ENCODE assay signal across 28 mouse cellular contexts in the genomic region with DNA sequence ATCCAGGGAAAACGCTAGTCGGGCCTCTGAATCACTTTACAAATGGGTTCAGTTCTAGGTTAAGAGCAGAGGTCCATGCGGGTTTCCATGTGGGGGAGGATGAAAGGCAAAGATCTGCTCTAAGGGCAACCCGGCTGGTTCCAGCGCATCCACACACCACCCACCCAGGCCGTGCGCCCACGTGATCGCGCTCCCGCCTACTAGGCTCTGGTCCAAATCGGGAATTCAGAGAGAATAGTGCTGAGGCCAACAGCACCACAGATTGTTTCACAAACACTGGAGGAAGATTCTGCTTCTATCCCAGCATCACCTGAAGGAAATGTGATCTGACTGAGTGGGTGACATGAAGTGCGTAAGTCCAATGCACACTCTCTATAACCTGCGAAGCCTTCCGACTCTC. TPM values are rescaled to one million over a fixed set of nuclear protein-coding genes. Genes with fewer than 3 reads are reported as not detected.
A peak's percentile ranks its signal among the peaks of the same experiment; 100 is the strongest.
DNase-seq lines count a peak whose midpoint lies in the region; ATAC-seq and TF ChIP-seq lines count a peak whose summit lies in the region.
"Had no signal": no experiment of that assay in that cellular context is flagged by ENCODE, and none has a peak within 500 bp of the region (broad histone marks: within the 10 kb centered on the region; RNA-seq: fewer than 3 reads in every experiment).

No protein-coding gene starts in this region.

- H3K4me1 ChIP-seq in kidney, embryonic 16.5 days (ENCODE audit: insufficient read depth, low read length), result peaks cover 3% of the 10 kb centered on the region; the same call in 1 of the 2 replicates
- H3K4me1 ChIP-seq in ES-E14 (ENCODE audit: control insufficient read depth in 2 of 2, insufficient read depth in 2 of 2, low read length in 2 of 2, poor library complexity in 1 of 2), result peaks cover 2 to 7% of the 10 kb centered on the region in 2 experiments; a peak in 1 of 4 replicates
- H3K4me1 ChIP-seq: forebrain, embryonic 15.5 days; hindbrain, embryonic 10.5 days; hindbrain, embryonic 15.5 days; limb, embryonic 12.5 days; liver, embryonic 15.5 days had no signal

- H3K27me3 ChIP-seq in kidney, embryonic 16.5 days (ENCODE audit: insufficient read depth, low read length), result no peaks in the 10 kb centered on the region
- H3K27me3 ChIP-seq: embryonic facial prominence, embryonic 13.5 days; forebrain, embryonic 15.5 days; hindbrain, embryonic 15.5 days; limb, embryonic 12.5 days; liver, embryonic 15.5 days; Patski had no signal

- in situ Hi-C loops in ES-E14 (cut with MboI; ENCODE audit: low sequenced_read_pairs in 2 of 2, unreplicated experiment in 2 of 2), result no loop called here

- H3K4me3 ChIP-seq in kidney, embryonic 16.5 days (ENCODE audit: low read length), result no peak overlapping the region
- H3K4me3 ChIP-seq in ES-E14 (ENCODE audit: insufficient read depth in 1 of 2, low read depth in 1 of 2, low read length in 2 of 2, poor library complexity in 1 of 2, severe bottlenecking in 1 of 2), result peak overlapping the region; percentile 6 to 40
- H3K4me3 ChIP-seq: embryonic facial prominence, embryonic 13.5 days; forebrain, embryonic 10.5 days; forebrain, embryonic 15.5 days; hindbrain, embryonic 10.5 days; hindbrain, embryonic 15.5 days; limb, embryonic 12.5 days; liver, embryonic 15.5 days had no signal

- ATAC-seq in kidney, embryonic 16.5 days (ENCODE audit: low FRiP score, low TSS enrichment), result peak; percentile 39; the same call in 1 of the 2 replicates
- ATAC-seq: CD4-positive, CD25-positive, alpha-beta regulatory T cell, adult 4 months; forebrain, embryonic 15.5 days; inflammation-experienced regulatory T-cells, adult 6 months; Patski had no signal

- no peaks in the 10 kb centered on the region for H3K9me3 ChIP-seq in kidney, embryonic 16.5 days (ENCODE audit: low read length)
- H3K9me3 ChIP-seq in ES-E14 (ENCODE audit: control insufficient read depth, insufficient read depth, low read depth, low read length), result no peaks in the 10 kb centered on the region
- H3K9me3 ChIP-seq: embryonic facial prominence, embryonic 13.5 days; forebrain, embryonic 10.5 days; forebrain, embryonic 15.5 days; hindbrain, embryonic 10.5 days; hindbrain, embryonic 15.5 days; limb, embryonic 12.5 days; liver, embryonic 15.5 days had no signal

- no peak for DNase-seq in kidney, postnatal 10 days
- DNase-seq in right cerebral cortex, postnatal 4 days, result peak; percentile 8
- no peak for DNase-seq in right cerebral cortex, postnatal 25 days
- DNase-seq in ES-E14 (ENCODE audit: low read depth, low spot score), result no peak
- DNase-seq in layer of hippocampus, postnatal 10 days (ENCODE audit: low spot score in 2 of 2), result no peak
- DNase-seq in heart, adult 9 months (ENCODE audit: low spot score in 2 of 2), result no peak
- DNase-seq: adrenal gland, postnatal 25 days; cerebellum, adult 18-20 months; cerebellum, postnatal 10 days; heart, postnatal 14 days; kidney, adult 11 months; lung, embryonic 14.5 days; lung, postnatal 36 days; midbrain, embryonic 14.5 days; retina, postnatal 1 day; thymus, postnatal 14 days had no signal

- 88% methylated on average over 15 of the region's 15 CpGs for WGBS in kidney, embryonic 16.5 days

- no peak overlapping the region for H3K27ac ChIP-seq in kidney, embryonic 16.5 days (ENCODE audit: low read length)
- no peak overlapping the region for H3K27ac ChIP-seq in ES-E14 (ENCODE audit: insufficient read depth, low read depth, low read length, poor library complexity, severe bottlenecking)
- H3K27ac ChIP-seq: embryonic facial prominence, embryonic 13.5 days; forebrain, embryonic 10.5 days; forebrain, embryonic 15.5 days; hindbrain, embryonic 10.5 days; hindbrain, embryonic 15.5 days; limb, embryonic 12.5 days; liver, embryonic 15.5 days had no signal

- H3K36me3 ChIP-seq in kidney, embryonic 16.5 days (ENCODE audit: insufficient read depth, low read length), result no peaks in the 10 kb centered on the region
- H3K36me3 ChIP-seq in ES-E14 (ENCODE audit: control insufficient read depth, insufficient read depth, low read length, poor library complexity, severe bottlenecking), result no peaks in the 10 kb centered on the region
- H3K36me3 ChIP-seq: embryonic facial prominence, embryonic 13.5 days; forebrain, embryonic 15.5 days; hindbrain, embryonic 10.5 days; hindbrain, embryonic 15.5 days; limb, embryonic 12.5 days had no signal

- no peak overlapping the region for H3K9ac ChIP-seq in kidney, embryonic 16.5 days (replicated peaks; ENCODE audit: low read length)
- H3K9ac ChIP-seq in ES-E14 (ENCODE audit: insufficient read depth, low read depth, low read length, poor library complexity, severe bottlenecking), result peak overlapping the region; percentile 54; the same call in 1 of the 2 replicates
- H3K9ac ChIP-seq: embryonic facial prominence, embryonic 13.5 days; forebrain, embryonic 15.5 days; hindbrain, embryonic 15.5 days; limb, embryonic 12.5 days; liver, embryonic 15.5 days; lung, embryonic 14.5 days had no signal

- H3K4me2 ChIP-seq in kidney, embryonic 16.5 days (replicated peaks; ENCODE audit: low read depth, low read length), result no peak overlapping the region
- H3K4me2 ChIP-seq: embryonic facial prominence, embryonic 13.5 days; forebrain, embryonic 15.5 days; hindbrain, embryonic 15.5 days; limb, embryonic 12.5 days; liver, embryonic 15.5 days; lung, embryonic 14.5 days had no signal

TF ChIP-seq in ES-E14, 5 proteins besides CTCF, POLR2A, EP300 and RAD21:
- TF ChIP-seq ZC3H11A (IDR thresholded peaks at IDR 0.05; ENCODE audit: borderline replicate concordance, low read depth, low read length) (no peak), ZNF384 (IDR thresholded peaks at IDR 0.05; ENCODE audit: low read depth, low read length) (no peak), CHD2 (IDR thresholded peaks at IDR 0.05; ENCODE audit: low read depth, low read length) (no peak), HCFC1 (IDR thresholded peaks at IDR 0.05; ENCODE audit: borderline replicate concordance, insufficient read depth, low read length) (no peak), MAFK (IDR thresholded peaks at IDR 0.05; ENCODE audit: insufficient read depth, low read depth, low read length) (no peak)

RNA-seq across cellular contexts. Expression of a gene that starts 17.9 kb away (rescaled TPM):
- 8.6 and 11.1 TPM in 2 replicates for polyA plus RNA-seq in kidney, embryonic 16.5 days (2015; fragmentation: Nextera tagmentation; extraction: Ambion mirVana)
- total RNA-seq in ES-E14 (2012; rRNA removed), result 13.1 and 20.1 TPM in 2 replicates
- 1 to 10 TPM; 6.8 to 7.6 TPM for total RNA-seq in layer of hippocampus, postnatal 10 days (2021)
- polyA plus RNA-seq: liver, adult 2 months had no signal
